Mouse (Mus musculus) MEL-GATA-1-ER (cell line): Measurements from ENCODE around the gene Itgae.

Experiments
- DNase-seq: peaks from one replicate; pipeline ENCODE4 v3.0.0-alpha.2; 2012; ENCODE audit warnings: low read depth; ENCODE audit errors: extremely low read depth

Gene Itgae

GRCm38 (mm10) chr11:73090283-73090682 lies at the start of gene Itgae:
TSS of gene Itgae (plus strand) at chr11:73090583.
- no peak for DNase-seq

DNA sequence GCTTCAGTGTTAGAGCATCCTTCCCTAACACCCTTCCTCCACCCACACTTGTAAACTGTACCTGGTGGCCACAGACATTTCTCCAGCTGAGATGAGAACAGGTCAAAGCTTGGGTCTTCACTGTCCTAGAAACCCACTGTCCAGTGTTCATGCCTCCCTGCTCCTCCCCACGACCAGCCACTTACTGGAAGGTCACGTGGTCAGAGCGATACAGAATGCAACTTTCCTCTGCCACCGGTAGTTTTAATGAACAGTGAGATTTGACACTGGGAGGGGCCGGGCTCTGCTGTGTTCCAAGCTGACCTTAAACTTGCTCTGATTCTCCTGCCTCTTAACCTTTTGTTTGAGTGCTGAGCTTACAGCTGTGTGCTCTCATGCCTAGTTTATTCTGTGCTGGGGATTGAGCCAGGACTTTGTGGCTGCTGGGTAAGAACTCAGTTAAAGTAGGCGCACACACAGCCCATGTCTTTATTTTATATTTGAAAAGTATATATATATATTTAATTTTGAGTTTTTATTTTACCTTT lies 46.1 kb upstream of the Itgae start:
- no peak for DNase-seq

DNA sequence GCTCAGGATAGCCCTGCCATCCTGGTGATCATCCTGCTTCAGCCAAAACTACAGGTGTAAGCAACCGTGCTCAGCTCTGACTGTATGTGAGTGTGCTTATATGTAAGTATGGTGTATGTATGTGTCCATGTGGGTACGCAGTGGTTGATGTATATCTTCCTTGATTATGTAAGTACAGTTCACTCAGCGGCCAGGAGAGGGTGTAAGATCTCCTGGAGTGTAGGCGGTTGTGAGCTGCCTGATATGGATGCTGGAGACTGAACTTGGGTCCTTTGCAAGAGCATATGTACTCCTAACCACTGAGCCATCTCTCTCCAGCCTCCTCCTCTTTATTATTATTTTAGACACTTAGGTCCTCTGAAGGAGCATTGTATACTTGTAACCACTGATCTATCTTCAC lies 45.6 kb upstream of the Itgae start:
- peak; percentile 21 for DNase-seq

DNA sequence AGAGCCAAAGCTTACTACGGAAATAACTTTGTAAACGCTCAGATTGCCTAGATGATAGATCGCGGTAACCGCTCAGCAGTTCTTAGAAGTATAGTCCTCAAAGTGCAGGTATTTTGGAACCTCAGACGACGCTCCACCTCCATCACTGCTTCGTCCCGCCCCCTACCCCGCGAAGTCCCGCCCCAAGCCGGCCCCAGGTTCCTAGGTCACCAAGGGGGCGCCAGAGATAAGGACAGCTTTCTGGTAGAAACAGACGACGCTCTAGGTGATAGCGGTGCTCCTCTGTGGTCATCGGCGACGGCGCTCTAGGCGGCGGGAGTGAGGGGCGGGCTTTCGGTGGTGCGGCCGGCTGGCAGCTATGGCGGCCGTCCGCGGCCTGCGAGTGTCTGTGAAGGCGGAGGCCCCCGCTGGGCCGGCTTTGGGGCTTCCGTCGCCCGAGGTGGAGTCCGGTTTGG lies 42.8 kb upstream of the Itgae start, which contains the start of gene Ncbp3:
Gene Ncbp3, plus strand, starts transcription at position 242 of the 455 bp plus-strand sequence.
- DNase-seq, result peak; percentile 89

GRCm38 (mm10) chr11:73048030-73048876 lies 42.1 kb upstream of the Itgae start:
- no peak for DNase-seq

DNA sequence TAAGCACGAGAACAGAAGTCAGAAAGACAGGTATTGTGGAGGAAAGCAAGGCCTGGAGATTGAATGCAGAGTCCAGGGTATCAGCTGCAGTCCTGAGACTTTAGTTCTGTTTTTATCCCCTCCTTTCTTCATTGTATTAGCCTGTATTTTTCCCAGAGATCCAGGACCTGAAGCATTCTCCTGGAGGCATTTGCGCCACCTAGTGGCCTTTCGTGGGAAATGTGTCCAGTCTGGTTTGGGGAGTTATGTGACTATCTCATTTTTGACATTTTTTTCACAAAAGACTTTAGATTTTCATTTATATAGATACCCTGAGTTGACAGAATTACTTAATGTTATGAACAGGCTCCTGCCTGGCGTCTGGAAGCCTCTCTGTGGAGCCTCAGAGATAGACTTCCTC lies 41.0 kb upstream of the Itgae start:
- DNase-seq, result no peak

DNA sequence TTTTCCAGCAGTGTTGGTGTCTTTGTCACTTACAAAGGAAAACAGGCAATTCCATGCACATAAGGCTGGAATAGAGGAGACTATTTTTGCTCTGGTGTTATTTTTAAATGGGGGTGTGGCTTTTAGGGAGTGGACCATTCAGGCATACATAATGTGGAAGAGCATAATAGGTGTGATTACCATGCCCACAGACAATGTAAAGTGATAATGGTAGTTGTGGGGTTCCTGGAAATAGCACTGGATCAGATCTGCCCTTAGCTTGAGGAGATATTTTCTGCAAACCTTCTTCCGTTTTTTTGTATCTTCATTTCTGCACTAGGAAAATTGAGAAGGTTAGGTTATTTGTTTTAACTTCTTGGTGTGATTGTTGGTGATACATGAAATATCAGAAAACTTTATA lies 37.6 kb upstream of the Itgae start:
- peak; percentile 72 for DNase-seq

DNA sequence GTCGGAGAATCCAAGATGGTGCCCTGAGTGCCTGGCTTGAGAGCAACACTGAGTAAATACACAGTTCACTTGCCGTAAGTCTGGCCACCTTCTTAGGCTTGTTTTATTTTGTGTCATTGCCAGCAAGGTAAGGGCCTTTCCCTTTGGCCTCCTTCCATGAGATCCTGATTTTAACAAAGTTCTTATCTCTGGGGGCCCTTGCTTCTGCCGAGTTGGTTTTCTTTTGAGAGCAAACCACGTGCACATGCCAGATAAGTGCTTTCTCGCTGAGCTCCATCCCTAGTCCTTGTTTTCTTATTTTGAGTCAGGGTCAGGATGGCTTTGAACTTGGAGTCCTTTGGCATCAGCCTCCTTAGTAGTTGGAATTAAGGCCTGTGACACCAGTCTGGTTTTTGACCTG lies 32.7 kb upstream of the Itgae start:
- DNase-seq, result no peak

DNA sequence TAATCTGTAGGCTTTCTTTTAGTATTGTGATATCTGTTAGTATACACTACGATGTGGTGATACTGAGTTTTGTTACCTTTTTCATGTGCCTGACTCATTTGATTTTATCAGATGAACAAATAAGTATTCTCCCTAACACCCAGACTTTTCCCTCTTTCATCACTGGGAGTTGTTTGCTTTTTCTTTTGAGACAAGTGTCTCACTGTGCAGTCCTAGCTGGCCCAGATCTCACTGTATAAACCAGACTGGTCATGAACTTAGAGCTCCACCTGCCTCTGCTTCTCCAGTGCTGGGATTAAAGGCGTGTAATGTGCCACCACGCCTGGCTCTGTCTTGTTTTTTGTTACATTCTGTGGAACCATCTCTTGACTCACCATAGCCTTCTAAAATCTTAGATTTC lies 30.8 kb upstream of the Itgae start:
- no peak for DNase-seq

DNA sequence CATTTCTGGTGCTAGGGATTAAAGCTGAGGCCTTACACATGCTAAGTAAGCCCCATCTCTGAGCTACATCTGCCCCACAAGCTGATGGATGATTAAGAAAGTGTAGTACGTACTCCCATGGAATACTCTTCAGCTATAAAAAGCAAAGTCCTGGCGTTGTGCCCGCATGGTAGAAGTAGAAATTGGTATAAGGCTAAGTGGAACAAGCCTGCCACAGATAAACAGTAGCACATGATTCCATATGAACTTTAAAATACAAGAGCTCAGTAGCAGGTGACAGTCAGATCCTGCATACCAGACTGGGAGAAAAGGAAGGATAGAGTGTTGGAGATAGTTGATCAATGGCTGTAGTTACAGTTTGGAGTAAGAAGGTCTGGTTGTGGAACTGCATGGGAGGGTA lies 29.0 kb upstream of the Itgae start:
- no peak for DNase-seq

DNA sequence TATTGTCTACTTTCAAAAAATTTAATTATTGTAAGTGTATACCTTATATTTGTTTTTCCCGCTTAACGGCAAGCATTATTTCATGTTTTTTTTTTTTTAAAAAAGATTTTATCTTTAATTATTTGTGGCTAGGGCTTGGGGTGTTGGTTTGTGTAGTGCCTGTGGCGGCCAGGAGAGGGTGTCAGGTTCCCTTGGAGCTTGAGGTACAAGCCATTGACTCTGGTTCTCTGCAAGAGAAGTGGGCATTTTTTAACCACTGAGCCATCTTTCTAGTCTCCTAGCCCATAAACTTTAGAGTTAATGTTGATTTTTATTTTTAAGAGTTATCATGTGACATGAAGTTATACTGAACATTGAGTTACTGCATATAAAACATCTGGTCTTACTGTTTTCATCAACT lies 18.5 kb upstream of the Itgae start:
- no peak for DNase-seq

GRCm38 (mm10) chr11:73076295-73076694 lies 14.1 kb upstream of the Itgae start:
- no peak for DNase-seq

DNA sequence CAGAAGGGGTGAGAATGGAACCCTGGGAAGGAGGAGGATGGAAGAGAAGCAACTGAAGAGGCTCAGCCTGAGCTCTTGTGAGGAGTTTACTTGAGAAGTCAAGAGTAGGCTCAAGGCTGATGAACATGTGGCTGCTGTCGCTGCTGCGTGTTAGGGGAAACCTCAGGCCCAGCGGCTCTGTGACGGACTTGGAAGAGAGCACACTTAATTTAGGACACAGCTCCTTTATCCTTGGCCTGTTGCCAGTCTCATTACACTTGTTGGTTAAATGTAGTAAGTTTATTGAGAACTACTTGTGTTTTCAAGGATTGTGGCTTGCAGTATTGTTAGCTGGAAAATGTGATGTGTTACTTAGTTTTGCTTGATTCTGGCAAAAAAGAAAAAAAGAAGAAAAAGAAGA lies 13.7 kb upstream of the Itgae start:
- DNase-seq, result no peak

DNA sequence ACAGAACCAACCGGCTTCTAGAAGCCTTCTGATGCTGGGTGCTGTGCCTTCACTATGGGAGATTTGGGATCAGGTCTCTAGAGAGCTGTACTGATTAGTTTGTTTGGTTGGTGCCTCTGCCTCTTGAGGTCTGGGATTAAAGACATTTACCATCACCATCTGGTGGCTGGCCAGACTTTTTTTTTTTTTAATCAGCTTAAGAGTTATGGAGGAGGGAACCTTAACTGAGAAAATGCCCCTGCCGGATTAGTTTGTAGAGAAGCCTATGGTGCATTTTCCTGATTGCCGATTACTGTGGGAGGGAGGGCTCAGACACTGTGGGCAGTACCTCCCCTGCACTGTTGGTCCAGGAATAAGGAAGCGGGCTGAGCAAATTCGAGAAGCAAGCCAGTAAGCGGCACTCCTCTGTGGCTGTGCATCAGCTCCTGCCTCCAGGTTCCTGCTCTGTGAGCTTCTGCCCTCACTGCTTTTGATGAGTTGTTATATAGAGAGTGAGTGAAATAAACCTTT lies 13.1 kb upstream of the Itgae start:
- DNase-seq, result no peak

GRCm38 (mm10) chr11:73078615-73079014 lies 11.8 kb upstream of the Itgae start:
- no peak for DNase-seq

DNA sequence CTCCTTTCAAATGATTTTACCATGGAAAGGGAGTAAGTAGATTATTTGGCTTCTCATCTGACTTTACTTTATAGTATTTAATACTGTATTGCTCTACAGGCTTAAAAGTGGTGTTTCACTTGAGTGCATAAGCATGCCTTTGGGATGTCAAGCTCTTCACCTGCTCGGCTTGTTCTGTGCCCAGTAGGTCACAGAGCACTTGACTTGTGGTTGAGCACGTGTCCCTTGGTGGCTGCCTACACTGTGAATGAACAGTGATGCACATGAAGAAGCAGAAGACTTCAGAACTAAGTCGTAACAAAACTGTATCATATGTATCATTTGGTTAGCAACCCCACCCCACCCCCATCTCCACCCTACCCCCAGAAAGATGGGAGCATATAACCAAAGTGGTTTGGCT lies 10.1 kb upstream of the Itgae start:
- no peak for DNase-seq

DNA sequence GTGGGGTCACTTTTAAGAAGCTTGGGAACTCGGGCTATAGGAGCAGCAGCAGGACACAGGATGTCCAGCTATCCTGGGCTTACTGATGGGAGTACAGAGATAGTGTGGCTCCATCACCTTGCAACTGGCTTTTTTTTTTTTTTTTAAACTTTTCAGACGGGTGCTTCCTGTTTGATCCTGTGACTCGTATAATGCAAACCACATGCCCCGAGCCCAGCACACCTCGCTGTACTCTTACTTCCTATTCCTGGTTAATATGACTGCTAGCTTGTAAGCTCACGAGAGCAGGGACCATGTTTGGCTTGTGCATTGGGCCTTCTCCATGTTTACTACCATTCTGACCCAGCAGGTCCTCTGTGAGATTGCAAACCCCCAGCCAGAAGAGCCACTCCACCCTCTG lies 6.1 kb upstream of the Itgae start:
- DNase-seq, result peak; percentile 33

DNA sequence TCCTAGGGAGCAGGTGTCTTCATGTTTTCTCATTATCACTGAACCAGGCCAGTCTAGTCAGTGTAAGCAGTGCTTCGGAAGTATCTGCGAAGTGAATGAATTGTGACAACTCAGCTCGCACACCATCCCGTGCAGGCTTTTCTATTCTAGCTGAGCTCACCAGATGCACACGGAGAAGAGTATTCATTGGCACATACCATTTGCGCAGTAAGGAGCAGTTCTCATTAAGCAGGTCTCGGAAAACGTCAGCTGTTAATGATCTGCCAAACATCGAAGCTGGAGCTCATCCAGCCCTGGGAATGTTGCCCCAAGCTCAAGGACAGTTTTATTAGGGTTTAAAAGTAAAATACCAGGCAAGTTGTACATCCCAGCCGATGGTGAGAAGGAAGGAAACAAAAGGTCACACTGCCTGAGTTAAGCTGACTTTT lies 5.6 kb upstream of the Itgae start:
- DNase-seq, result no peak

DNA sequence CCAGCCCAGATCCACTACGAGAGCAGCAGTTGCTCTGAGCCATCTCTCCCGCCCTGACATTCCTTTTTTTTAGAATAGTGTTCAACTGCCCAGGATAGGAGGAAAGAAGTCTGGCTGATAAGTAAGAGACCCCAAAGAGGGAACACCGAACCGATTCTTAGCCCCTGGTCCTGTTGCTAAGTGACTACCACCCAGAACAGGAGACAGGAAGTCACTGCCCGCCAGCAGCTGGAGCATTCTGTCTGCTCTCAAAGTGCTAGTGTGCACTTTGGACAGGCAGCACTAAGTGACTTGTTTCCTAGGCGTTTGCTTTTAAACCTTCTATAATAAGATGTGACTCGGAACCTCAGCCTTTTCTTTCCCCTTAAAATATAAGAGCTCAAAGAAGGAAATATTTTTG lies 5.0 kb upstream of the Itgae start:
- no peak for DNase-seq

- no peak for DNase-seq
Measured at GRCm38 (mm10) chr11:73087700-73088480, 2.5 kb upstream of the Itgae start.

GRCm38 (mm10) chr11:73090826-73091225 lies 443 bp downstream of the Itgae start:
- no peak for DNase-seq

GRCm38 (mm10) chr11:73092057-73092456 lies 1.7 kb downstream of the Itgae start:
- no peak for DNase-seq
